Mouse (Mus musculus) liver, postnatal 0 days (tissue): ENCODE results near the gene Rbm39. TPM values are rescaled to one million over a fixed set of nuclear protein-coding genes. Genes with fewer than 3 reads are reported as not detected.

Source experiments
- ATAC-seq: fragments of 200-750 bp; cut with Nextera tagmentation; 2 replicates; pipeline ENCODE4 v1.8.0; 2017; ENCODE audit warnings: mild to moderate bottlenecking, moderate library complexity
- DNase-seq: peaks from one replicate; pipeline ENCODE4 v3.0.0-alpha.2; 2016
- H3K27ac ChIP-seq: fragments of 300-500 bp; sonication (generic); 2 replicates; pipeline ENCODE4 v1.5.1; 2014; ENCODE audit warnings: antibody characterized with exemption, moderate library complexity, mild to moderate bottlenecking, low read depth
- H3K27me3 ChIP-seq: fragments of 300-500 bp; sonication (generic); 2 replicates; pipeline ENCODE4 v1.6.1; 2014; ENCODE audit warnings: low read length, control low read depth, mixed read lengths; ENCODE audit not compliant: insufficient read depth
- H3K36me3 ChIP-seq: fragments of 300-500 bp; sonication (generic); replicated peaks from 2 replicates; pipeline ENCODE4 v1.6.1; 2014; ENCODE audit warnings: mild to moderate bottlenecking, control low read depth, low read length, moderate library complexity, mixed read lengths; ENCODE audit not compliant: insufficient read depth
- H3K4me1 ChIP-seq: fragments of 300-500 bp; sonication (generic); 2 replicates; pipeline ENCODE4 v1.6.1; 2014; ENCODE audit warnings: antibody characterized with exemption, mild to moderate bottlenecking, control low read depth; ENCODE audit not compliant: insufficient read depth
- H3K4me2 ChIP-seq: fragments of 300-500 bp; sonication (generic); 2 replicates; pipeline ENCODE4 v1.6.1; 2014; ENCODE audit warnings: low read depth, mild to moderate bottlenecking, low read length, moderate library complexity, mixed read lengths
- H3K4me3 ChIP-seq: fragments of 300-500 bp; sonication (generic); 2 replicates; pipeline ENCODE4 v1.5.1; 2014; ENCODE audit warnings: low read depth, low read length
- H3K9ac ChIP-seq: fragments of 300-500 bp; sonication (generic); replicated peaks from 2 replicates; pipeline ENCODE4 v1.6.1; 2014; ENCODE audit warnings: mild to moderate bottlenecking, moderate library complexity
- H3K9me3 ChIP-seq: fragments of 300-500 bp; sonication (generic); 2 replicates; pipeline ENCODE4 v1.6.1; 2016; ENCODE audit warnings: mild to moderate bottlenecking, control low read depth, low read length, mixed read lengths
- CTCF ChIP-seq: sonication (generic); IDR thresholded peaks from 2 replicates; pipeline ENCODE4 v1.5.1; 2016; ENCODE audit warnings: antibody characterized with exemption, low read depth
- EP300 ChIP-seq: IDR thresholded peaks from 2 replicates; pipeline ENCODE4 v1.6.1; 2016; ENCODE audit warnings: antibody characterized with exemption, low read depth, mild to moderate bottlenecking
- WGBS: fragments of 180-500 bp; shearing (Covaris S2); extraction: QIAGEN DNeasy Blood & Tissue Kit; methylation state at CpG from one replicate; pipeline ENCODE4 v1.1.7; 2014; ENCODE audit not compliant: insufficient replicate concordance; 5-methylcytosine and 5-hydroxymethylcytosine counted together
- polyA plus RNA-seq: library from polyadenylated mRNA; unstranded; fragments of >200 nt; fragmentation: Nextera tagmentation; extraction: Ambion mirVana; gene quantifications from 2 replicates; pipeline ENCODE4 v1.2.1, GENCODE M21; 2015

Gene Rbm39
- polyA plus RNA-seq, 1 experiment from 2014 or later = 239 TPM

- H3K4me2 ChIP-seq = no peak overlapping the region
- ATAC-seq (no peak), DNase-seq (no peak)
- 95% methylated on average over 5 of the region's 5 CpGs for WGBS
- no peaks in the 10 kb centered on the region for H3K27me3 ChIP-seq
- no peaks in the 10 kb centered on the region for H3K4me1 ChIP-seq
- no peak overlapping the region for H3K27ac ChIP-seq
- H3K9ac ChIP-seq = no peak overlapping the region
- no peak overlapping the region for H3K4me3 ChIP-seq
- H3K9me3 ChIP-seq = no peaks in the 10 kb centered on the region
- TF ChIP-seq EP300 (no peak), CTCF (no peak)
- peaks cover 92% of the 10 kb centered on the region for H3K36me3 ChIP-seq
These were observed 13.5 kb downstream of the Rbm39 start for GRCm38 (mm10) chr2:156166557-156166956.

GRCm38 (mm10) chr2:156165478-156165877, 14.6 kb downstream of the Rbm39 start:
- Histone ChIP-seq H3K4me1 (no peaks in the 10 kb centered on the region), H3K9ac (no peak overlapping the region), H3K4me2 (no peak overlapping the region), H3K27me3 (no peaks in the 10 kb centered on the region), H3K36me3 (peaks cover 93% of the 10 kb centered on the region), H3K4me3 (no peak overlapping the region), H3K9me3 (no peaks in the 10 kb centered on the region), H3K27ac (no peak overlapping the region)
- 94% methylated on average over 1 of the region's 1 CpGs for WGBS
- no peak for TF ChIP-seq CTCF
- TF ChIP-seq EP300 = no peak
- DNase-seq (no peak), ATAC-seq (peak; percentile 18; the same call in 1 of the 2 replicates)

- Histone ChIP-seq H3K27me3 (no peaks in the 10 kb centered on the region), H3K4me1 (no peaks in the 10 kb centered on the region; the same call in 1 of the 2 replicates), H3K9me3 (no peaks in the 10 kb centered on the region), H3K4me2 (no peak overlapping the region), H3K9ac (no peak overlapping the region), H3K4me3 (no peak overlapping the region), H3K36me3 (peaks cover 81% of the 10 kb centered on the region), H3K27ac (no peak overlapping the region)
- DNase-seq = no peak
- TF ChIP-seq EP300 (no peak), CTCF (no peak)
- no peak for ATAC-seq
These were observed 28.5 kb downstream of the Rbm39 start for GRCm38 (mm10) chr2:156151538-156151937.

GRCm38 (mm10) chr2:156147316-156147915, 32.6 kb downstream of the Rbm39 start:
- Histone ChIP-seq H3K4me3 (no peak overlapping the region), H3K9me3 (no peaks in the 10 kb centered on the region), H3K27me3 (no peaks in the 10 kb centered on the region), H3K4me1 (0 out of 2 replicates have a peak, but pooled peaks cover 4% of the 10 kb centered on the region), H3K36me3 (peaks cover 53% of the 10 kb centered on the region), H3K9ac (no peak overlapping the region), H3K27ac (no peak overlapping the region), H3K4me2 (no peak overlapping the region)
- no peak for ATAC-seq
- WGBS = 80% methylated on average over 3 of the region's 3 CpGs
- no peak for DNase-seq
- TF ChIP-seq CTCF = no peak
- no peak for TF ChIP-seq EP300

- H3K27me3 ChIP-seq = no peaks in the 10 kb centered on the region
- no peak overlapping the region for H3K4me2 ChIP-seq
- H3K4me3 ChIP-seq = no peak overlapping the region
- 0 out of 2 replicates have a peak, but pooled peaks cover 4% of the 10 kb centered on the region for H3K4me1 ChIP-seq
- ATAC-seq (no peak), DNase-seq (no peak)
- H3K9ac ChIP-seq = no peak overlapping the region
- 61% methylated on average over 5 of the region's 5 CpGs for WGBS
- H3K27ac ChIP-seq = no peak overlapping the region
- H3K9me3 ChIP-seq = no peaks in the 10 kb centered on the region
- peaks cover 54% of the 10 kb centered on the region for H3K36me3 ChIP-seq
- no peak for TF ChIP-seq EP300
- TF ChIP-seq CTCF = no peak
These were observed 33.6 kb downstream of the Rbm39 start for GRCm38 (mm10) chr2:156146272-156146989.

GRCm38 (mm10) chr2:156145486-156146130, 34.4 kb downstream of the Rbm39 start:
- no peak for DNase-seq
- TF ChIP-seq CTCF (no peak), EP300 (no peak)
- no peak overlapping the region for H3K27ac ChIP-seq
- H3K27me3 ChIP-seq = no peaks in the 10 kb centered on the region
- 0 out of 2 replicates have a peak, but pooled peaks cover 4% of the 10 kb centered on the region for H3K4me1 ChIP-seq
- peak overlapping the region; percentile 88 for H3K4me2 ChIP-seq
- no peak overlapping the region for H3K4me3 ChIP-seq
- ATAC-seq = no peak
- no peak overlapping the region for H3K9ac ChIP-seq
- H3K9me3 ChIP-seq = no peaks in the 10 kb centered on the region
- H3K36me3 ChIP-seq = peaks cover 48% of the 10 kb centered on the region
- 60% methylated on average over 11 of the region's 11 CpGs for WGBS
